Mouse (Mus musculus) intestine, embryonic 14.5 days (tissue): ENCODE measurements around the gene Insr. TPM values are rescaled to one million over a fixed set of nuclear protein-coding genes. Genes with fewer than 3 reads are reported as not detected.
A peak's percentile ranks its signal among the peaks of the same experiment; 100 is the strongest.

ENCODE experiments used
- ATAC-seq: fragments of 200-750 bp; cut with Nextera tagmentation; replicated peaks from 2 replicates; pipeline ENCODE4 v1.8.0; 2017; ENCODE audit warnings: low read depth, moderate number of reproducible peaks, moderate TSS enrichment, moderate library complexity; ENCODE audit not compliant: low FRiP score, low TSS enrichment
- DNase-seq: peaks from one replicate; pipeline ENCODE4 v3.0.0-alpha.2; 2018; ENCODE audit warnings: low spot score
- H3K27ac ChIP-seq: fragments of 300-500 bp; sonication (generic); 2 replicates; pipeline ENCODE4 v1.5.1; 2014; ENCODE audit warnings: low read depth, mild to moderate bottlenecking, control low read depth
- H3K27me3 ChIP-seq: fragments of 300-500 bp; sonication (generic); replicated peaks from 2 replicates; pipeline ENCODE4 v1.6.1; 2014; ENCODE audit warnings: low read length, control low read depth; ENCODE audit not compliant: control insufficient read depth, insufficient read depth
- H3K36me3 ChIP-seq: fragments of 300-500 bp; sonication (generic); 2 replicates; pipeline ENCODE4 v1.6.1; 2014; ENCODE audit warnings: low read length, control low read depth; ENCODE audit not compliant: control insufficient read depth, insufficient read depth
- H3K4me1 ChIP-seq: fragments of 300-500 bp; sonication (generic); replicated peaks from 2 replicates; pipeline ENCODE4 v1.6.1; 2014; ENCODE audit warnings: low read length, control low read depth, mixed read lengths; ENCODE audit not compliant: control insufficient read depth, insufficient read depth
- H3K4me2 ChIP-seq: fragments of 300-500 bp; sonication (generic); 2 replicates; pipeline ENCODE4 v1.6.1; 2014; ENCODE audit warnings: low read length
- H3K4me3 ChIP-seq: fragments of 300-500 bp; sonication (generic); 2 replicates; pipeline ENCODE4 v1.5.1; 2014; ENCODE audit warnings: low read depth, low read length, control low read depth, mixed read lengths
- H3K9ac ChIP-seq: fragments of 300-500 bp; sonication (generic); 2 replicates; pipeline ENCODE4 v1.6.1; 2014; ENCODE audit warnings: mild to moderate bottlenecking, low read length
- H3K9me3 ChIP-seq: fragments of 300-500 bp; sonication (generic); 2 replicates; pipeline ENCODE4 v1.6.1; 2016; ENCODE audit warnings: low read length, control low read depth; ENCODE audit not compliant: control insufficient read depth
- WGBS: fragments of 180-500 bp; shearing (Covaris S2); extraction: QIAGEN DNeasy Blood & Tissue Kit; methylation state at CpG from one replicate; pipeline ENCODE4 v1.1.7; 2014; 5-methylcytosine and 5-hydroxymethylcytosine counted together
- polyA plus RNA-seq: library from polyadenylated mRNA; unstranded; fragments of >200 nt; fragmentation: Nextera tagmentation; extraction: Ambion mirVana; gene quantifications from 2 replicates; pipeline ENCODE4 v1.2.1, GENCODE M21; 2014

Gene Insr
- polyA plus RNA-seq, 1 experiment from 2014 or later: 41.0 TPM

- no peaks in the 10 kb centered on the region for H3K9me3 ChIP-seq
These were observed 26.8 kb downstream of the Insr start for GRCm38 (mm10) chr8:3252665-3253064.

GRCm38 (mm10) chr8:3251101-3251500 is 28.3 kb downstream of the Insr start:
- ATAC-seq (no peak), DNase-seq (no peak)

More at GRCm38 (mm10) chr8:3252665-3253064, 26.8 kb downstream of the Insr start:
- 83% methylated on average over 6 of the region's 6 CpGs for WGBS
- peaks cover 23% of the 10 kb centered on the region for H3K36me3 ChIP-seq
- no peak overlapping the region for H3K9ac ChIP-seq
- DNase-seq (no peak), ATAC-seq (0 out of 2 replicates have a peak, but pooled peaks have one; percentile 55)
- no peak overlapping the region for H3K4me2 ChIP-seq
- no peak overlapping the region for H3K4me3 ChIP-seq
- no peaks in the 10 kb centered on the region for H3K27me3 ChIP-seq
- H3K4me1 ChIP-seq: 0 out of 2 replicates have a peak, but pooled peaks cover 3% of the 10 kb centered on the region
- no peak overlapping the region for H3K27ac ChIP-seq

GRCm38 (mm10) chr8:3249886-3250285 is 29.5 kb downstream of the Insr start:
- H3K27me3 ChIP-seq: no peaks in the 10 kb centered on the region
- no peak overlapping the region for H3K9ac ChIP-seq
- no peak overlapping the region for H3K27ac ChIP-seq
- no peaks in the 10 kb centered on the region for H3K9me3 ChIP-seq
- H3K4me2 ChIP-seq: no peak overlapping the region
- no peak for DNase-seq
- peaks cover 17% of the 10 kb centered on the region for H3K36me3 ChIP-seq
- 0 out of 2 replicates have a peak, but pooled peaks cover 3% of the 10 kb centered on the region for H3K4me1 ChIP-seq
- ATAC-seq: no peak
- H3K4me3 ChIP-seq: no peak overlapping the region
- WGBS: 75% methylated on average over 2 of the region's 2 CpGs

More at GRCm38 (mm10) chr8:3251101-3251500, 28.3 kb downstream of the Insr start:
- H3K9me3 ChIP-seq: no peaks in the 10 kb centered on the region
- H3K4me1 ChIP-seq: 0 out of 2 replicates have a peak, but pooled peaks cover 3% of the 10 kb centered on the region
- H3K36me3 ChIP-seq: peaks cover 17% of the 10 kb centered on the region
- H3K27ac ChIP-seq: no peak overlapping the region
- no peak overlapping the region for H3K4me3 ChIP-seq
- 91% methylated on average over 3 of the region's 3 CpGs for WGBS
- H3K4me2 ChIP-seq: no peak overlapping the region
- no peak overlapping the region for H3K9ac ChIP-seq
- no peaks in the 10 kb centered on the region for H3K27me3 ChIP-seq

DNA sequence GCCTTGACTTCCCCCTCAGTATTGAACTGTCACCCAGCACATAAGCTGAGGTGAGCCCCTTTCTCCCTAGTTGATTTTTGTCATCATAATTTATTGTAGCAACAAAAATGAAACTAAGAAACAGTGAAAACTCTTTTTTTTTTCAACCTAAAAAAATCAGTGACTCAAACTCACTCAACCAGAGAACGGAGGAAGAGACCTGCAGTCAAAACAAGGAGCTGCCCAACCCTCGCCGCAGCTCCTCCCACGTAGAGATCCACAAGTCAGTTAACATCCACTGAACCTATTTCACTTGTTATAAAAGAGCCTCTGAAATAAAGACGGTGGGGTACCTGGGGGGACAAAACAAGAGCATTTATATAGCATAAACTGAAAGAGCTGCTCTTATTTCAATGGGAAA is 30.7 kb downstream of the Insr start:
- H3K27me3 ChIP-seq: no peaks in the 10 kb centered on the region
- ATAC-seq (no peak), DNase-seq (no peak)
- H3K36me3 ChIP-seq: peaks cover 10% of the 10 kb centered on the region
- 0 out of 2 replicates have a peak, but pooled peaks cover 3% of the 10 kb centered on the region for H3K4me1 ChIP-seq
- no peak overlapping the region for H3K4me3 ChIP-seq
- H3K9ac ChIP-seq: no peak overlapping the region
- no peaks in the 10 kb centered on the region for H3K9me3 ChIP-seq
- no peak overlapping the region for H3K27ac ChIP-seq
- H3K4me2 ChIP-seq: no peak overlapping the region
- 87% methylated on average over 5 of the region's 5 CpGs for WGBS

- WGBS: 80% methylated on average over 1 of the region's 1 CpGs
- Histone ChIP-seq H3K4me3 (no peak overlapping the region), H3K36me3 (0 out of 2 replicates have a peak, but pooled peaks cover 6% of the 10 kb centered on the region), H3K27ac (no peak overlapping the region), H3K9ac (no peak overlapping the region), H3K4me2 (no peak overlapping the region), H3K27me3 (no peaks in the 10 kb centered on the region), H3K9me3 (no peaks in the 10 kb centered on the region), H3K4me1 (0 out of 2 replicates have a peak, but pooled peaks cover 3% of the 10 kb centered on the region)
- DNase-seq (no peak), ATAC-seq (no peak)
These were observed 32.3 kb downstream of the Insr start for GRCm38 (mm10) chr8:3247129-3247528.

- 0 out of 2 replicates have a peak, but pooled peaks cover 3% of the 10 kb centered on the region for H3K36me3 ChIP-seq
- DNase-seq: no peak
- H3K9me3 ChIP-seq: no peaks in the 10 kb centered on the region
- no peaks in the 10 kb centered on the region for H3K27me3 ChIP-seq
- ATAC-seq: no peak
- H3K4me3 ChIP-seq: no peak overlapping the region
- no peak overlapping the region for H3K4me2 ChIP-seq
- no peak overlapping the region for H3K27ac ChIP-seq
- no peaks in the 10 kb centered on the region for H3K4me1 ChIP-seq
- H3K9ac ChIP-seq: no peak overlapping the region
- WGBS: 92% methylated on average over 4 of the region's 4 CpGs
These were observed 36.2 kb downstream of the Insr start for GRCm38 (mm10) chr8:3243229-3243628.

GRCm38 (mm10) chr8:3240725-3241124 is 38.7 kb downstream of the Insr start:
- ATAC-seq (no peak), DNase-seq (no peak)
- Histone ChIP-seq H3K27me3 (no peaks in the 10 kb centered on the region), H3K4me3 (no peak overlapping the region), H3K4me1 (no peaks in the 10 kb centered on the region), H3K36me3 (no peaks in the 10 kb centered on the region), H3K27ac (no peak overlapping the region), H3K4me2 (no peak overlapping the region), H3K9ac (no peak overlapping the region), H3K9me3 (no peaks in the 10 kb centered on the region)
- WGBS: 94% methylated on average over 3 of the region's 3 CpGs

DNA sequence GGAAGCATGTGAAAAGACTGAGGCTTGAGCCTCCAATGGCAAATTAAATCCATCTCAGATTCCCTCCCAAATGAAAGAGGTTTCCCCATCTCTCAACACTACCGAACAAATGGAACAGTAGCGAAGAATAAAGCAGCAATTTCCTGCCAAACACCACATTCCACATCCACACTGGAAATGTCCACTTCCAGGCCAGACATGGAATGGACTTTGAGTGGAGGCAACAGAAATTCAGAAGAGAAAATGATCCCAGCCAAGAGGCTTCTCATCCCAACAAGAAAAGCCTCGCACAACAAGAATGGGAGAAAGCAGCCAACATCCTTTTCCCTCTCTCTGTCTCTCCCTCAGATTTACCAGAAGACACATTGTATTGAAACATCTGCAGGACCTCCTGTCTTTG is 39.8 kb downstream of the Insr start:
- H3K27me3 ChIP-seq: no peaks in the 10 kb centered on the region
- ATAC-seq: no peak
- no peak overlapping the region for H3K4me3 ChIP-seq
- H3K9ac ChIP-seq: no peak overlapping the region
- no peaks in the 10 kb centered on the region for H3K36me3 ChIP-seq
- WGBS: 88% methylated on average over 3 of the region's 3 CpGs
- no peak overlapping the region for H3K27ac ChIP-seq
- H3K9me3 ChIP-seq: no peaks in the 10 kb centered on the region
- DNase-seq: no peak
- no peak overlapping the region for H3K4me2 ChIP-seq
- H3K4me1 ChIP-seq: no peaks in the 10 kb centered on the region

- WGBS: 94% methylated on average over 3 of the region's 3 CpGs
- Histone ChIP-seq H3K9me3 (no peaks in the 10 kb centered on the region), H3K4me2 (no peak overlapping the region), H3K9ac (no peak overlapping the region), H3K27ac (no peak overlapping the region), H3K36me3 (no peaks in the 10 kb centered on the region), H3K4me3 (no peak overlapping the region), H3K4me1 (no peaks in the 10 kb centered on the region), H3K27me3 (no peaks in the 10 kb centered on the region)
- no peak for ATAC-seq
- DNase-seq: no peak
These were observed 40.6 kb downstream of the Insr start for GRCm38 (mm10) chr8:3238792-3239191.
